Mouse (Mus musculus) forebrain, embryonic 15.5 days (tissue): ENCODE data around the gene Pglyrp2. TPM values are rescaled to one million over a fixed set of nuclear protein-coding genes. Genes with fewer than 3 reads are reported as not detected.

ENCODE experiments used
- ATAC-seq: fragments of 200-750 bp; cut with Nextera tagmentation; replicated peaks from 2 replicates; pipeline ENCODE4 v1.8.0; 2017; ENCODE audit warnings: mild to moderate bottlenecking, moderate TSS enrichment, moderate library complexity
- H3K27ac ChIP-seq: fragments of 300-500 bp; sonication (generic); replicated peaks from 2 replicates; pipeline ENCODE4 v1.5.1; 2015; ENCODE audit warnings: mild to moderate bottlenecking, inconsistent platforms
- H3K27me3 ChIP-seq: fragments of 300-500 bp; sonication (generic); 2 replicates; pipeline ENCODE4 v1.6.1; 2015; ENCODE audit warnings: inconsistent platforms
- H3K36me3 ChIP-seq: fragments of 300-500 bp; sonication (generic); 2 replicates; pipeline ENCODE4 v1.6.1; 2015; ENCODE audit warnings: mild to moderate bottlenecking, inconsistent platforms
- H3K4me1 ChIP-seq: fragments of 300-500 bp; sonication (generic); 2 replicates; pipeline ENCODE4 v1.6.1; 2015; ENCODE audit warnings: inconsistent platforms
- H3K4me2 ChIP-seq: fragments of 300-500 bp; sonication (generic); replicated peaks from 2 replicates; pipeline ENCODE4 v1.6.1; 2015; ENCODE audit warnings: mild to moderate bottlenecking, inconsistent platforms
- H3K4me3 ChIP-seq: fragments of 300-500 bp; sonication (generic); 2 replicates; pipeline ENCODE4 v1.5.1; 2015; ENCODE audit warnings: mild to moderate bottlenecking, inconsistent platforms
- H3K9ac ChIP-seq: fragments of 300-500 bp; sonication (generic); replicated peaks from 2 replicates; pipeline ENCODE4 v1.6.1; 2015; ENCODE audit warnings: mild to moderate bottlenecking, inconsistent platforms
- H3K9me3 ChIP-seq: fragments of 300-500 bp; sonication (generic); 2 replicates; pipeline ENCODE4 v1.6.1; 2016; ENCODE audit warnings: inconsistent platforms
- WGBS: fragments of 180-500 bp; shearing (Covaris S2); methylation state at CpG from one replicate; pipeline ENCODE4 v1.1.7; 2015; ENCODE audit warnings: mixed read lengths; 5-methylcytosine and 5-hydroxymethylcytosine counted together
- polyA plus RNA-seq: library from polyadenylated mRNA; unstranded; fragments of >200 nt; fragmentation: Nextera tagmentation; extraction: Ambion mirVana; gene quantifications from 2 replicates; pipeline ENCODE4 v1.2.1, GENCODE M21; 2015

Pglyrp2 gene
- polyA plus RNA-seq: not detected in 2 replicates

GRCm38 (mm10) chr17:32424034-32424433, at the start of gene Pglyrp2:
Gene Pglyrp2, minus strand, starts transcription at chr17:32424167.
- no peak for ATAC-seq
- Histone ChIP-seq H3K27me3 (no peaks in the 10 kb centered on the region; the same call in 1 of the 2 replicates), H3K4me3 (no peak within 1 kb of the TSS), H3K4me1 (no peaks in the 10 kb centered on the region), H3K27ac (no peak within 1 kb of the TSS), H3K9ac (no peak within 1 kb of the TSS), H3K9me3 (no peaks in the 10 kb centered on the region), H3K36me3 (no peaks in the 10 kb centered on the region), H3K4me2 (no peak within 1 kb of the TSS)
- WGBS: 81% methylated on average over 2 of the region's 2 CpGs

DNA sequence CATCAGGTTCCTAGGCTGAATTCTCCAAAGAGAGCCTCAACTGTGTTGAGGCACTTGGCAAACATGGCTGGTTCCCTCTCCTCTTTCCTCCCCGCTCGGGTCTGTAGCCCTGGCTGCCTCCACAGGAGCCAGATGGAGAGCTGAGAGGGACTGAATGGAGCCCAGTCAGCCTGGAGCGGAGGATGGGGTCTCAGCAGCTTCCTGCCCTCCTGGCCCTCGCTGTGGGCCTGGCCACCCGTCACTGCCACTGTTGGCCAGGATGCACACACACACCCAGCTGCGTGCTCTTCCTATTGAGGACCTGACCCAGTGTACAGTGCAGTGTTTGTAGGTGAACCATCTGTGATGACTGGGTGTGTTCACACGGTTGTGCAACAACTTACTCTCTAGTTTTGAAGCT, 48.2 kb upstream of the Pglyrp2 start:
- Histone ChIP-seq H3K4me2 (no peak overlapping the region), H3K9ac (no peak overlapping the region), H3K4me3 (no peak overlapping the region), H3K27me3 (no peaks in the 10 kb centered on the region), H3K9me3 (no peaks in the 10 kb centered on the region), H3K36me3 (no peaks in the 10 kb centered on the region), H3K27ac (no peak overlapping the region), H3K4me1 (no peaks in the 10 kb centered on the region)
- 71% methylated on average over 7 of the region's 7 CpGs for WGBS
- ATAC-seq: no peak

DNA sequence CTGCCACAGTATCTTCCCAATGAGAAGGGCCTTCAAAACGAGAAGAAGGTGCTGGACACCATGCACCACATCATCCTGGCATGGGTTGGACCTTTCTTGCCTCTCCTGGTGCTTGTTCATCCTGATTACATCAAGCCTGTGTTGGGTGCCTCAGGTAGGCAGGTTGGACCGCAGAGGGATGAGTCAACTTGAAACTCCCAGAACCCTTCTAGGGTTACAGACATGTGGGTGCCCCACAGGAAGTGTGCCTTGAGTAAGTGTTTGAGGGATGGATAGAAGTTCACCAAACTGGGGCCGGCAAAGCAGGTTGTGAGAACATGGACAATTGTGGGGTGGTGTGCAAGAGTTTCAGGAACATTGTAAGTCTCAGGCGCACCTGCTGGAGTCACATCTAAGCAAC, 46.8 kb upstream of the Pglyrp2 start:
- Histone ChIP-seq H3K27ac (no peak overlapping the region), H3K9ac (no peak overlapping the region), H3K4me2 (no peak overlapping the region), H3K4me3 (no peak overlapping the region), H3K36me3 (no peaks in the 10 kb centered on the region), H3K27me3 (no peaks in the 10 kb centered on the region), H3K9me3 (no peaks in the 10 kb centered on the region), H3K4me1 (no peaks in the 10 kb centered on the region)
- ATAC-seq: no peak
- 86% methylated on average over 4 of the region's 4 CpGs for WGBS

- Histone ChIP-seq H3K27ac (no peak overlapping the region), H3K4me2 (no peak overlapping the region), H3K4me1 (no peaks in the 10 kb centered on the region), H3K27me3 (no peaks in the 10 kb centered on the region), H3K9ac (no peak overlapping the region), H3K36me3 (no peaks in the 10 kb centered on the region), H3K4me3 (no peak overlapping the region), H3K9me3 (no peaks in the 10 kb centered on the region)
- 55% methylated on average over 7 of the region's 7 CpGs for WGBS
- no peak for ATAC-seq
These were observed 44.5 kb upstream of the Pglyrp2 start for GRCm38 (mm10) chr17:32468494-32468893.

- ATAC-seq: no peak
- H3K9ac ChIP-seq: no peak overlapping the region
- 0 out of 2 replicates have a peak, but pooled peaks cover 10% of the 10 kb centered on the region for H3K27me3 ChIP-seq
- no peaks in the 10 kb centered on the region for H3K36me3 ChIP-seq
- H3K4me3 ChIP-seq: no peak overlapping the region
- no peaks in the 10 kb centered on the region for H3K9me3 ChIP-seq
- no peak overlapping the region for H3K4me2 ChIP-seq
- peaks cover 7% of the 10 kb centered on the region for H3K4me1 ChIP-seq
- WGBS: 61% methylated on average over 2 of the region's 2 CpGs
- no peak overlapping the region for H3K27ac ChIP-seq
These were observed 31.0 kb upstream of the Pglyrp2 start for GRCm38 (mm10) chr17:32454997-32455396.

DNA sequence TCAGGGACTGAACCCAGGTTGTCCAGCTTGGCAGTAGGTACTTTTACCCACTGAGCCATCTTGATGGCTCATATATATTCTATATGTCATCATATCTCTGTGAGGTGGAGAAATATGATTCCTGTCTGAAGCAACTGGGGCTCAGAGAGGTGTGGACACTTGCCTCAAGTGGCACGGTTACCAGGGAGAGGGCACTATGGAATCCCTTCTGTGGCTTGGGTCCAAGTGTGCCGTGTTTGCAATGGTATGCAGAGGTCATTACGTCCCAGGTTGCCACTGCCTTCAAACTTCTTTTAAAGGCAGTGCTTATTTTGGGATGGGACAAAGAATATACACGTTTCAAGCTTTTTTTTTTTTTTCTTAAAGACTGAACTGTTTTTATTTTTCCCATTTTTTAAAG, 30.2 kb upstream of the Pglyrp2 start:
- no peak overlapping the region for H3K9ac ChIP-seq
- WGBS: 64% methylated on average over 4 of the region's 4 CpGs
- ATAC-seq: no peak
- H3K4me2 ChIP-seq: no peak overlapping the region
- H3K27ac ChIP-seq: no peak overlapping the region
- H3K27me3 ChIP-seq: 0 out of 2 replicates have a peak, but pooled peaks cover 10% of the 10 kb centered on the region
- no peak overlapping the region for H3K4me3 ChIP-seq
- peaks cover 7% of the 10 kb centered on the region for H3K4me1 ChIP-seq
- H3K9me3 ChIP-seq: 0 out of 2 replicates have a peak, but pooled peaks cover under 1% of the 10 kb centered on the region
- no peaks in the 10 kb centered on the region for H3K36me3 ChIP-seq

GRCm38 (mm10) chr17:32452482-32452881, 28.5 kb upstream of the Pglyrp2 start, which contains the start of gene Cyp4f39:
Gene Cyp4f39, plus strand, starts transcription at chr17:32452723.
- no peak for ATAC-seq
- WGBS: under 1% methylated on average over 19 of the region's 19 CpGs
- H3K4me1 ChIP-seq: peaks cover 7% of the 10 kb centered on the region

DNA sequence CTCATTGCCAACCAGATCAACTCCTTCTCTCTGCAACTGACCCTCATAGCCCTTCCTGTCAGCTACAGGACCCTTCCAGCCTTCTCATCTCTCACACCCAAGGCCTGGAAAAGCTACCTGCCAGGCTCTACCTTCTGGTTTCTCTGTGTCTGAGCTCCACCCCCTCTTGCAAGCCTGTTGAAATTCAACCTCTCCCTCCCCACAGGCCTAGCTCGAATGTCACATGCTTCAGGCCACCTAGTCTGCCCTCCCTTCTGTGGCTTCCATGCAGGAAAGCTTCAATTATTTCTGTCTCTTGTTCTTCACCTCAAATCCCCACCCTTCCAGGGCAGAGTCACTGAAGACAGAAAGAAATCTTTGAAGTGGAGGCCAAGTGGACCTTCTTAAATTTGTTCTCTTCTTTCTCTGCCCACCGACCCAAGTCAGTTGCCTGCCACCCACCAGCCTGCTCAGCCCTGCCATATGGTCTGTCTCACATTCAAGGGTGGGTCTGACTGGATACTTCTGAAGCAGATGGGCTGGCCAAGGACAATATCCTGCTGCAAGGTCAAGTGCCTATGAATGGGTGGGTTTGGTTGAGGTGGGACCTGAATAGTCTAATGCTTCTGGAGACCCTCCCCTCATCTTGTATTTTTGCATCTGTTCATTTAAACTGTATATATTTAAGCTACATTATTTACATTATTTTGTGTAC, 27.0 kb upstream of the Pglyrp2 start:
- Histone ChIP-seq H3K36me3 (no peaks in the 10 kb centered on the region), H3K27ac (no peak overlapping the region), H3K4me3 (no peak overlapping the region), H3K4me2 (no peak overlapping the region), H3K9ac (no peak overlapping the region), H3K4me1 (peaks cover 7% of the 10 kb centered on the region), H3K27me3 (0 out of 2 replicates have a peak, but pooled peaks cover 10% of the 10 kb centered on the region), H3K9me3 (0 out of 2 replicates have a peak, but pooled peaks cover 4% of the 10 kb centered on the region)
- WGBS: 61% methylated on average over 2 of the region's 2 CpGs
- ATAC-seq: no peak

More at GRCm38 (mm10) chr17:32452482-32452881, 28.5 kb upstream of the Pglyrp2 start, which contains the start of gene Cyp4f39:
- Histone ChIP-seq H3K27me3 (0 out of 2 replicates have a peak, but pooled peaks cover 10% of the 10 kb centered on the region), H3K9ac (peak within 1 kb of the TSS; percentile 36), H3K9me3 (0 out of 2 replicates have a peak, but pooled peaks cover 4% of the 10 kb centered on the region), H3K36me3 (no peaks in the 10 kb centered on the region), H3K4me2 (peak within 1 kb of the TSS; percentile 53), H3K4me3 (peak within 1 kb of the TSS; percentile 28), H3K27ac (no peak within 1 kb of the TSS)

DNA sequence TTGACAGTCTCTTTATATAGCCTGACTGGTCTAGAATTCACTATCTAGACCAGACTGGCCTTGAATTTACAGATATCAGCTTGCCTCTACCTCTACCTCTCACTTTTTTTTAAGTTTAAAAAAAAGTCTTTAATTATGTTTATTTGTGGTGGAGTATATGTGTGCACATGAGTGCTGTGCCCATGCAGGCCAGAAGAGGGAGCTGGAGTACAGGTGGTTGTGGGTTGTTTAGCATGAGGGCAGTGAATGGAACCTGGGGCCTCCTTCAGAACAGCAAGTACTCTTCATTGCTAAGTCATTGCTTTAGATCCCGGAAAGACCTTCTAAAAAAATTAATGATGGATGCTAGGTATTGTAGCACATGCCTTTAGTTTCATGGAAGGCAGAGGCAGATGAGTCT, 25.1 kb upstream of the Pglyrp2 start:
- 0 out of 2 replicates have a peak, but pooled peaks cover 4% of the 10 kb centered on the region for H3K9me3 ChIP-seq

DNA sequence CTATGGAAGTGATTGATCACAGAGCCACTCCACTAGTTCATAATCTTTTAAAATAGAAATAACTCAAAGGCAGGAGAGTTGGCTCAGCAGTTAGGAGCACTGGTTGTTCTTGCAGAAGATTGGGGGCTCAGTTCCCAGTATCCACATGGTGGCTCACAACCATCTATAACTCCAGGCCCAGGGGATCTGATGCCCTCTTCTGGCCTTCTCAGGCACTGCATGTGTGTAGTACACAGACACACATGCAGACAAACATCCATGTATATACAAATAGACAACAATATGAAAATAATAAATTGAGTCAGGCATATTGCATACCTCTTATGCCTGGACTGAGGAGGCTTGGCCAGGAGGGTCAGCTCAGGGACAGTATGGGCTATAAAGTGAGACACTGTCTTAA, 23.2 kb upstream of the Pglyrp2 start:
- Histone ChIP-seq H3K27ac (no peak overlapping the region), H3K4me3 (no peak overlapping the region), H3K27me3 (0 out of 2 replicates have a peak, but pooled peaks cover 1% of the 10 kb centered on the region), H3K9ac (no peak overlapping the region), H3K9me3 (0 out of 2 replicates have a peak, but pooled peaks cover 4% of the 10 kb centered on the region), H3K4me1 (0 out of 2 replicates have a peak, but pooled peaks cover under 1% of the 10 kb centered on the region), H3K36me3 (no peaks in the 10 kb centered on the region), H3K4me2 (no peak overlapping the region)
- no peak for ATAC-seq

More for the DNA sequence above, 25.1 kb upstream of the Pglyrp2 start:
- Histone ChIP-seq H3K4me2 (no peak overlapping the region), H3K27me3 (0 out of 2 replicates have a peak, but pooled peaks cover 10% of the 10 kb centered on the region), H3K4me3 (no peak overlapping the region), H3K9ac (no peak overlapping the region), H3K36me3 (no peaks in the 10 kb centered on the region), H3K4me1 (peaks cover 7% of the 10 kb centered on the region), H3K27ac (no peak overlapping the region)
- 93% methylated on average over 1 of the region's 1 CpGs for WGBS
- ATAC-seq: no peak

- Histone ChIP-seq H3K27ac (no peak overlapping the region), H3K9ac (no peak overlapping the region), H3K4me1 (no peaks in the 10 kb centered on the region), H3K9me3 (0 out of 2 replicates have a peak, but pooled peaks cover 4% of the 10 kb centered on the region), H3K4me3 (no peak overlapping the region), H3K4me2 (no peak overlapping the region), H3K36me3 (no peaks in the 10 kb centered on the region), H3K27me3 (no peaks in the 10 kb centered on the region)
- ATAC-seq: no peak
- WGBS: 77% methylated on average over 5 of the region's 5 CpGs
These were observed 21.0 kb upstream of the Pglyrp2 start for GRCm38 (mm10) chr17:32445016-32445415.

- H3K27ac ChIP-seq: no peak overlapping the region
- no peak overlapping the region for H3K9ac ChIP-seq
- 84% methylated on average over 6 of the region's 6 CpGs for whole genome bisulfite sequencing
- no peaks in the 10 kb centered on the region for H3K27me3 ChIP-seq
- no peak for ATAC-seq
- no peak overlapping the region for H3K4me3 ChIP-seq
- no peaks in the 10 kb centered on the region for H3K9me3 ChIP-seq
- no peaks in the 10 kb centered on the region for H3K36me3 ChIP-seq
- H3K4me2 ChIP-seq: no peak overlapping the region
- H3K4me1 ChIP-seq: no peaks in the 10 kb centered on the region
These were observed 19.3 kb upstream of the Pglyrp2 start for GRCm38 (mm10) chr17:32443245-32443644.
